Mouse (Mus musculus): Measurements from ENCODE around the gene Steap4.
"Not testable (repeated sequence)": the region's sequence is repeated elsewhere in the genome, so short reads cannot be mapped to it uniquely, and the experiment has no call there.

Gene Steap4

DNA sequence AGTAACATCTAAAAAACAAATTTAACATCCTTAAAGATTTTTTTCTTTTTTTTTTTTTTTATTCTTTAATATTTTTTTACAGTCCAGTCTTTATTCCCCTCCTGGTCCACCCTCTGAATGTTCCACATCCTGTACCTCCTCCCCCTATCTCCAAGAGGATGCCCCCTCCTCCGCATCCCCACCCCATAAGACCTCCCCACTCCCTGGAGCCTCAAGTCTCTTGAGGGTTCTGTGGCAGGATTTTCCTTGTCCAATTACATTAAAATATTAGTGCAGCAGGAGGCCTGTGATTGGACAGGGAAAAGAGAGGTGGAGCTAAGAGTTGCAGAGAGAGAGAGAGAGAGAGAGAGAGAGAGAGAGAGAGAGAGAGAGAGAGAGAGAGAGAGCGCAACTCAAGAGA is 31.4 kb downstream of the Steap4 start:
- not testable (repeated sequence) for DNase-seq (ENCODE audit: low spot score)

DNA sequence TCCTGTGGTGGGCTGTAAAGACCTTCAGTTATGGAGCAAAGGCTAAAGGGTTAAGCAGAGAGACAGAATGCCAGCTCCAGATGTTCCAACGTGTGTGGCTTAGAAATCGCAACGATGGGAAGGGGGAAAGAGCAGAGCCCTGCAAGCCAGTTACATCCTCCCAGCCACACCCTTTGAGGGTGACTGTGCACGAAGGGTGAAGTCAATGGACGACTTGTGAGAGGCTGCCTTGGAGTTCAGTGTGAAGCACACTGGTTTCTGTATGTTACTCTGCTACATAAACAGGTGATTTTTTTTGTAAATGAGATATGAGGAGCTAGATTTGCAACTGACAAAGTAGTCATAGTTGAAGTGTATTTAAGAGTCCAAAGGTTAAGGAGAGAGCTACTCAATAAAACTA is 33.5 kb downstream of the Steap4 start:
- no peak for DNase-seq (ENCODE audit: low spot score)

DNA sequence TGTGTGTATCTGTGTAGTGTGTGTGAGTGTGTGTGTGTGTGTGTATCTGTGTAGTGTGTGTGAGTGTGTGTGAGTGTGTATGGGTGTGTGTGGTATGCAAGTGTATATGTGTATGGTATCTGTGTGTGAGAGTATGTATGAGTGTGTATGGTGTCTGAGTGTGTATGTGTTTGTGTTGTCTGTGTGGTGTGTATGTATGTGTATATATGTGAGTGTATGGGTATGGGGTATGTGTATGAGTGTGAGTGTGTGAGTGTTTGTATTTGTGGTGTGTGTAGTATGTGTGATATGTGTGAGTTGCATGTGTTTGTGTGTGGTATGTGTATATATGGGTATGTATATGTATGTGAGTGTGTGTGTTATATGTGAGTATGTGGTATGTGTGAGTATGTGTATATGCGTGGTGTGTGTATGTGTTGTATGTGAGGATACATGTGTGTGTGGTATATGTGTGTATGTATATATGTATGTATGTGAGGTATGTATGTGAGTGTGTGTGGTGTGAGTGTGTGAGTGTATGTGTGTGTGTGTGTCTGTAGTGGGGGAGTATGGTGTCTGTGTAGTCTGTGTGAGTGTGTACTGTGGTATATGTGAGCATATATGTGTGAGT is 35.1 kb downstream of the Steap4 start:
- no peak for DNase-seq (ENCODE audit: low spot score)

DNA sequence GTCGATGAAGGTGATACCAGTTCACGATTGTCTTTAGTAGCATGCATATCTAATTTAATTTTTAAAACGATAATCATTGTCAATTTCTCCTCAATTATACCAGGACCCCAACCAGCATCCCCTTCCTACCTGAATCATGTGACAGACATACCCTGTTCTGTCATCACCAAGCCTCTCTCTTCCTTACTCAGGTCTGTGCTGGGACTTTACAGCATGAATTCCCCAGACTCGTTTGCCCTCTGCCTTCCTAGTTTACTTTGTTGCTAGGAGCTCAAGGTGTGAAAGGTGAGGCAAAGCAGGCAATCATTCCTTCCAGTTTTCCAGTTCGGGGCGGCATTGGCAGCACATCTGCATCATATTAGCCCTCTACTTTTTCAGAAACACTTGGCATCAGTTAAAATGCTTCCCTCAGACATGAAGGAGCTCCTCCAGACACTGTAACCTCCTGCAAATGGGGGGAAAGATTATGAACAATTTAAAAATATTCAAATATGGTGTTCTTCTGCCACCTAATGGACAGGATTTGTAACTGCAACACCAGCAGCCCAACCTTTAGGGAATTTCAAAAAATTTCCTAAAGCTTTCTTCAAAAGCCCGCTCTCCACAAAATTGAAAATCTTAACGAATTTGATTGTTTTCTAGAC is 36.3 kb downstream of the Steap4 start:
- DNase-seq (ENCODE audit: low spot score): no peak

DNA sequence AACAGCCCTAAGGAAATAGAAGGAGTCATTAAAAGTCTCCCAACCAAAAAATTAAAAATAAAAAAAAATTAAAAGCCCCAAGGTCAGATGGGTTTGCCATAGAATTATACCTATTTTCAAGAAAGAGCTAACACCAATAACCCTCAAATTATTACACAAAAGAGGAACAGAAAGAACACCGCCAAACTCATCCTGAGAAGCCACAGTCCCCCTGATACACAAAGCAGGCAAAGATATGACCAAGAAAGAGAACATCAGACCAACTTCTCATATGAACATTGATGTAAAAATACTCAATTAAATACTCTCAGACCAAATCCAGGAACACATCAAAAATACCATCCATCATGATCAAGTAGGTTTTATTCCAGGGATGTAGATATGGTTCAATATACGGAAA is 36.8 kb downstream of the Steap4 start:
- no peak for DNase-seq (ENCODE audit: low spot score)

DNA sequence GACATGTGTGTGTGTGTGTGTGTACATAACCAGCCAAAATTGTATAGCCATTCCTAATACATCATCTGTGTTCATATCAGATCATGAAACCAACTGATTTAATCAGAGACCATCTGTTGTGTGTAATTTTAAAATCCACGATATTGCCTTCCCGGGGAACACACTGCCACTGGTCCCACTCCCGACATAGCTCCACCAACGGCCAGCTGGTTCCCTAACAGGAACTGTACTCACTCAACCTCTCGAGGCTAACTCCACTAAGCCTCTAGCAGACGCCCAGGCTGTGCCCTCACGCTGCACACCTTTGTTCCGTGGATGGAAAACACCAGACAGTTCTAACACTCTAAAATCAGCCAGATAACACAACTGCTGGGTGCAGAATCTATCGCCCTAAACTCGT is 40.2 kb downstream of the Steap4 start:
- DNase-seq (ENCODE audit: low spot score): no peak

DNA sequence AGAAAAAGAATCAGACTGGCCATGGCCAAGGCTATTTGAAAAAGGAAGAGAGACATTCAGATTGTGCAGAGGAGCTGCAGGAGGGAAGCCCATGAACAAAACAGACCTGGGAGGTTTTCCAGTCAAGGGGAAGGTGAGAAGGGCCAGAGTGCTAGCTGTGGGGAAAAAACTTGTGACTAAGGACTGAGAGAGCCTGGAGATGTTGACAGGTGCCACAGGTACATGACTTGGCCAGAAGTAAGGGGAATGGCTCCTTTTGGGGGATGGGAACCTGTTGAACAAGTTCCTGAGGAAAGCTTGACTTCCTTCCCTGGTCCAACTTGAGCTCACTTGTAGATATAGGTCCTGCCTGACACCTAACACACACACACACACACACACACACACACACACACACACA is 42.6 kb downstream of the Steap4 start:
- DNase-seq (ENCODE audit: low spot score): no peak

DNA sequence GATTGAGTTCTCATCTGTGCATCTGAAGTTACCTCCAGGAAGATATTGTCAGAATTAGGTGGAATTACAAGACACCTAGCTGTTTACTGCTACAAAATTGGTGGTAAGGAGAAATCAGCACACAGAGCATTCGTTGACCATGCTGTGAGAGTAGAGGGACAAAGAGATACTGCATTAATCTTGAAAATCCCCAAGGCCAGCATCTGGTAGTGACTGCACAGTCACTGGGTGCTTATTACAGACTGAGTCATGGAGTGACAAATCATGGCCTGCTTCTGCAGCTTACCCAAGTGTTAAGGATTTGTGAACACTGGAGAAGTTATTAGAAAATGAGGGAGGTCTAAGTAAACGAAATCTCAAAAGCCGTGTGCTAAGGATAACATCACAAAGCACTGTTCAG is 53.0 kb downstream of the Steap4 start:
- no peak for DNase-seq (ENCODE audit: low spot score)
